Mouse (Mus musculus) lung, postnatal 0 days (tissue): Measurements from ENCODE around the gene Gm31371.
"Not testable (repeated sequence)": the region's sequence is repeated elsewhere in the genome, so short reads cannot be mapped to it uniquely, and the experiment has no call there.

ENCODE experiments used
- CTCF ChIP-seq: IDR thresholded peaks from 2 replicates; pipeline ENCODE4 v1.5.1; 2016; ENCODE audit warnings: antibody characterized with exemption, mild to moderate bottlenecking
- EP300 ChIP-seq: IDR thresholded peaks from 2 replicates; pipeline ENCODE4 v1.6.1; 2016; ENCODE audit warnings: antibody characterized with exemption, mild to moderate bottlenecking, control low read depth

- TF ChIP-seq EP300, CTCF: not testable (repeated sequence)
Observed at GRCm38 (mm10) chr8:19975237-19975636, 72.0 kb downstream of the Gm31371 start.
